Mouse (Mus musculus) kidney, postnatal 4 days (tissue): ENCODE data around the gene Draxin.
A peak's percentile ranks its signal among the peaks of the same experiment; 100 is the strongest.

Source experiments
- DNase-seq, 2 experiments: peaks; one replicate each; pipeline ENCODE4 v3.0.0; 2021; ENCODE audit warnings: mixed read lengths in 2 of 2

Gene Draxin

GRCm38 (mm10) chr4:148114758-148115391, 15.6 kb downstream of the Draxin start:
- peak; percentile 91 to 92 for DNase-seq

- DNase-seq, result no peak
These were observed 18.0 kb downstream of the Draxin start for GRCm38 (mm10) chr4:148112519-148112918.

- DNase-seq, result no peak
These were observed 21.3 kb downstream of the Draxin start for GRCm38 (mm10) chr4:148109215-148109614.

- DNase-seq, result peak in 1 of 2 experiments; percentile 9
These were observed 21.9 kb downstream of the Draxin start for GRCm38 (mm10) chr4:148108565-148109100.

- peak; percentile 44 to 68 for DNase-seq
These were observed 22.7 kb downstream of the Draxin start for GRCm38 (mm10) chr4:148107621-148108291.

GRCm38 (mm10) chr4:148104146-148104545, 26.4 kb downstream of the Draxin start:
- no peak for DNase-seq

GRCm38 (mm10) chr4:148101801-148102527, 28.5 kb downstream of the Draxin start:
- peak; percentile 71 to 82 for DNase-seq

GRCm38 (mm10) chr4:148098666-148099065, 31.8 kb downstream of the Draxin start:
- DNase-seq, result no peak

- DNase-seq, result no peak
These were observed 32.6 kb downstream of the Draxin start for GRCm38 (mm10) chr4:148097936-148098335.

GRCm38 (mm10) chr4:148095081-148095480, 35.4 kb downstream of the Draxin start:
- DNase-seq, result no peak

- peak in 1 of 2 experiments; percentile 52 for DNase-seq
These were observed 36.3 kb downstream of the Draxin start for GRCm38 (mm10) chr4:148094161-148094560.

GRCm38 (mm10) chr4:148092551-148093271, 37.8 kb downstream of the Draxin start:
- no peak for DNase-seq

- no peak for DNase-seq
These were observed 39.3 kb downstream of the Draxin start for GRCm38 (mm10) chr4:148091181-148091580.

- no peak for DNase-seq
These were observed 41.3 kb downstream of the Draxin start for GRCm38 (mm10) chr4:148089166-148089565.

GRCm38 (mm10) chr4:148087907-148088527, 42.5 kb downstream of the Draxin start, which contains the start of gene Agtrap:
TSS of gene Agtrap (minus strand) at chr4:148088031.
- peak; percentile 97 to 98 for DNase-seq

- DNase-seq, result peak; percentile 57 to 70
These were observed 43.2 kb downstream of the Draxin start for GRCm38 (mm10) chr4:148087091-148087906.

GRCm38 (mm10) chr4:148085907-148086305, 44.6 kb downstream of the Draxin start:
- no peak for DNase-seq

- no peak for DNase-seq
These were observed 45.2 kb downstream of the Draxin start for GRCm38 (mm10) chr4:148085131-148085906.

- peak; percentile 66 to 76 for DNase-seq
These were observed 46.2 kb downstream of the Draxin start for GRCm38 (mm10) chr4:148084261-148084714.
